Mouse (Mus musculus) neural tube, embryonic 15.5 days (tissue): ENCODE results near the gene Abcb5. TPM values are rescaled to one million over a fixed set of nuclear protein-coding genes. Genes with fewer than 3 reads are reported as not detected.

Experiments used
- ATAC-seq: fragments of 200-750 bp; cut with Nextera tagmentation; 2 replicates; pipeline ENCODE4 v1.8.0; 2017; ENCODE audit warnings: mild to moderate bottlenecking, moderate TSS enrichment, moderate library complexity; ENCODE audit not compliant: low FRiP score
- H3K27ac ChIP-seq: fragments of 300-500 bp; sonication (generic); replicated peaks from 2 replicates; pipeline ENCODE4 v1.5.1; 2015; ENCODE audit warnings: mild to moderate bottlenecking, inconsistent platforms
- H3K27me3 ChIP-seq: fragments of 300-500 bp; sonication (generic); replicated peaks from 2 replicates; pipeline ENCODE4 v1.6.1; 2015; ENCODE audit warnings: inconsistent platforms
- H3K36me3 ChIP-seq: fragments of 300-500 bp; sonication (generic); 2 replicates; pipeline ENCODE4 v1.6.1; 2015; ENCODE audit warnings: inconsistent platforms
- H3K4me1 ChIP-seq: fragments of 300-500 bp; sonication (generic); 2 replicates; pipeline ENCODE4 v1.6.1; 2015; ENCODE audit warnings: inconsistent platforms
- H3K4me2 ChIP-seq: fragments of 300-500 bp; sonication (generic); 2 replicates; pipeline ENCODE4 v1.6.1; 2015; ENCODE audit warnings: inconsistent platforms, mild to moderate bottlenecking, moderate library complexity
- H3K4me3 ChIP-seq: fragments of 300-500 bp; sonication (generic); replicated peaks from 2 replicates; pipeline ENCODE4 v1.5.1; 2015; ENCODE audit warnings: mild to moderate bottlenecking, inconsistent platforms
- H3K9ac ChIP-seq: fragments of 300-500 bp; sonication (generic); replicated peaks from 2 replicates; pipeline ENCODE4 v1.6.1; 2015; ENCODE audit warnings: mild to moderate bottlenecking, inconsistent platforms
- H3K9me3 ChIP-seq: fragments of 300-500 bp; sonication (generic); replicated peaks from 2 replicates; pipeline ENCODE4 v1.6.1; 2016; ENCODE audit warnings: inconsistent platforms
- WGBS: fragments of 180-500 bp; shearing (Covaris S2); methylation state at CpG from one replicate; pipeline ENCODE4 v1.1.7; 2015; ENCODE audit warnings: mixed read lengths; 5-methylcytosine and 5-hydroxymethylcytosine counted together
- polyA plus RNA-seq: library from polyadenylated mRNA; unstranded; fragments of >200 nt; fragmentation: Nextera tagmentation; extraction: Ambion mirVana; gene quantifications from 2 replicates; pipeline ENCODE4 v1.2.1, GENCODE M21; 2015

The Abcb5 gene
- polyA plus RNA-seq, 1 experiment from 2014 or later: not detected

DNA sequence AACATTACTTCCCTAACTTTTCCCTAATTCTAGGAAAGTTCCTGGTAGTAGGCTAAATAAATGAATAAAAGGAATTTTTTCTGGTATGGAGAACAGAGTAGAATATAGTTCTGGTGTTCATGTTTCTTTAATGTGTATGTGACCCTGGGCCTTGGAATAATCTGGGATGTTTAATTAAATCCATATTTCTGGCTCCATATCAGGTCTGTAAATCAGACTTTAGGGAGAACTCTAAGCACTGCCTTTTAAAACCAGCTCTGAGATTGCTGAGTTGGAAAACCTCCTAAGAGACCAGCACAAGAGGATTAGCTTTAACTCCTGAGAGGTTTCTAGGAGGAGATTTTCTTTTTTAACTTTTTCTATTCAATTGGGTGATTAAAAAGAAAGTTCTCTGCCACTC is 83.4 kb downstream of the Abcb5 start:
- H3K4me3 ChIP-seq: no peak overlapping the region
- H3K36me3 ChIP-seq: no peaks in the 10 kb centered on the region
- no peaks in the 10 kb centered on the region for H3K4me1 ChIP-seq
- no peaks in the 10 kb centered on the region for H3K27me3 ChIP-seq
- no peak overlapping the region for H3K27ac ChIP-seq
- no peak overlapping the region for H3K9ac ChIP-seq
- H3K9me3 ChIP-seq: no peaks in the 10 kb centered on the region
- ATAC-seq: no peak
- no peak overlapping the region for H3K4me2 ChIP-seq

DNA sequence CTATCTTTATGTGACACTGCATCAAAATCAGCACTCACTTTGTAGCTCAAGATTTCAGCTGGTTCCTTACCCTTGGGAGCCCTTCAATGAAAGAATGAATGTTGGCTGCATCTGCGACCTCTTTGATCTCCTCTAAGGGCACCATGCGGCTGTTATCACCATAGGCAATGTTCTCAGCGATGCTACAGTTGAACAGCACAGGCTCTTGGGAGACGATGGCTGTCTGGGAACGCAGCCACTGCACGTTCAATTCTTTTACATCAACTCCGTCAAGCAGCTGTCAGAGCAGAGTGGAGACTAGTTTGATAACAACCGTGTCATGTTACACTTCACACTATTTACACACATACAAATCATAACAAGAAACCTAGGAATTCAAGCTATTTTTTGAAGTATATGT is 93.5 kb downstream of the Abcb5 start:
- H3K9ac ChIP-seq: no peak overlapping the region
- H3K4me1 ChIP-seq: no peaks in the 10 kb centered on the region
- no peaks in the 10 kb centered on the region for H3K9me3 ChIP-seq
- no peak overlapping the region for H3K4me2 ChIP-seq
- H3K27ac ChIP-seq: no peak overlapping the region
- no peak overlapping the region for H3K4me3 ChIP-seq
- ATAC-seq: no peak
- H3K27me3 ChIP-seq: no peaks in the 10 kb centered on the region
- no peaks in the 10 kb centered on the region for H3K36me3 ChIP-seq
- 70% methylated on average over 8 of the region's 8 CpGs for WGBS

DNA sequence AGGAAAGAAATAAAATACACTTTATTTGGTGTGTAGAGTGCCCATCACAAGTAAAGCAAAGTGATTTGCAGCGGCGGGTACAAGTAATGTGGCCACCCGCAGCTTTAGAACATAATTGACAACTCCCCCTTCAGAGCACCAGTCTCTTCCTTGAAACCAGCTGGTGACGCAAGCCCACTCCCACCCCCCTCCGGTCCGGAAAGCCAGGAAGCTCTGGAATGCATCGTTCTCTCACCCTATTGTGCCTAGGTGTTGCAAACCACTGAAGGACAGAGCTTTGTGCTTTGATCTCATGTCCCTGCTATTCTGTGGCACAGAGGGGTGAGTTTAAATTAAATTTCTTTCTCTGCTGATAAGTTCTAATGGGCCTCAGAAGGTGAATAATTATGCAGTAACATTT is 110.1 kb downstream of the Abcb5 start:
- H3K27ac ChIP-seq: no peak overlapping the region
- H3K9me3 ChIP-seq: no peaks in the 10 kb centered on the region
- no peak overlapping the region for H3K4me3 ChIP-seq
- H3K9ac ChIP-seq: no peak overlapping the region
- no peaks in the 10 kb centered on the region for H3K36me3 ChIP-seq
- no peak for ATAC-seq
- H3K27me3 ChIP-seq: peaks cover 55% of the 10 kb centered on the region
- H3K4me1 ChIP-seq: peaks cover 10% of the 10 kb centered on the region
- no peak overlapping the region for H3K4me2 ChIP-seq
- 1% methylated on average over 7 of the region's 7 CpGs for WGBS

DNA sequence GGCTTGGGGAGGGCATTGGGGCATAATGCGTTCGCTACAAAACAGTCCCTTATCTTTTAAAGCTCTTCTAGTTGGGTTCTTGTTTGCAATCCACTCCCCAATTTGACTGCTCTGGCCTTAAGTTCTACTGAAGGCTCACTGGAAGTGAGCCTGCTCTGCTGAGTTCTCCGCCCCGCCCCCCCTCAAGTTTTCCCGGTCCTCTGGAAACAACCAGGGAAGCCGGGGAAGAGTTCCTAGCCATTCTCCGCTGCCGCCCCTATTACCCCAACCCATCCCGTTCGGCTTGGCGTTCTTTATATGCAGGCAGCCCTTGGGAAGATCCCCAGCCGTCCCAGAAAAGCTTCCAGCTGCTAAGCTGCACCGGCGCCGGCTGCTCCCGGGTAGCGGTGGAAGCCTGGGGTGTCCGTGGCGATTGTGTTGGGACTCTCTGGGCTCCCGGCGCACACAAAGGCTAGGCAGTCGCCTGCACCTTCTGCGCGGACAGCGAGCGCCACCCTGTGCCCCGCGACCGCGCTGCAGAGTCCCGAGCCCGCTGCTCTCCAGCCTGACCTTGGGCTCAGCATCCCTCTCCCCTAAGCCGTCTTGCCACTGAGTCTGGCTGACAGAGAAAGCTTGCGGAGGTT is 111.3 kb downstream of the Abcb5 start:
- peak overlapping the region; percentile 38 for H3K4me3 ChIP-seq
- H3K9ac ChIP-seq: peak overlapping the region; percentile 21
- peak; percentile 97 for ATAC-seq
- H3K4me2 ChIP-seq: peak overlapping the region; percentile 62
- no peaks in the 10 kb centered on the region for H3K9me3 ChIP-seq
- H3K36me3 ChIP-seq: no peaks in the 10 kb centered on the region
- peaks cover 59% of the 10 kb centered on the region for H3K27me3 ChIP-seq
- no peak overlapping the region; the same call in 1 of the 2 replicates for H3K27ac ChIP-seq
- H3K4me1 ChIP-seq: peaks cover 10% of the 10 kb centered on the region
- 0% methylated on average over 34 of the region's 34 CpGs for WGBS

DNA sequence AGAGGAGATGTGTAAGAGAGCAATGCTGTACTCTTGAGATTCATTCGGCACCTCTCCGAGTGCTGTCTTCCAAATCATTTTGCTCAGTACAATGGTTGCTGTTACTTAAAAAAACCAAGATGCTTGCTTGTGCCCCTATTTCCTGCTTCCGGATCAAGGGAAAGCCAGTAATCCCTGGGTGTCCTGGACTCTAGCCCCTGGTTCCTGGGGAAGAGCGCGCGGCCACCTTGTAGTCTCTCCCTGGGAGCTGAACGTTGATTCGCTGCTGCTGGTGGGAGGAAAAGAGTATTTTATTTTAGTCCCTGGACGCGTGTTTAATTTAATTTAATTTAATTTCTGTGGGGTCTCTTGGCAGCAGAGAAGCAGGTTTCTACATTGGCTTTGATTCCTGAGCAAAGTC is 111.8 kb downstream of the Abcb5 start:
- H3K36me3 ChIP-seq: no peaks in the 10 kb centered on the region
- peak overlapping the region; percentile 38 for H3K4me3 ChIP-seq
- no peak overlapping the region; the same call in 1 of the 2 replicates for H3K27ac ChIP-seq
- H3K27me3 ChIP-seq: peaks cover 61% of the 10 kb centered on the region
- H3K9ac ChIP-seq: peak overlapping the region; percentile 21
- ATAC-seq: no peak
- no peaks in the 10 kb centered on the region for H3K9me3 ChIP-seq
- peaks cover 11% of the 10 kb centered on the region for H3K4me1 ChIP-seq
- H3K4me2 ChIP-seq: peak overlapping the region; percentile 62
- 3% methylated on average over 10 of the region's 10 CpGs for WGBS

DNA sequence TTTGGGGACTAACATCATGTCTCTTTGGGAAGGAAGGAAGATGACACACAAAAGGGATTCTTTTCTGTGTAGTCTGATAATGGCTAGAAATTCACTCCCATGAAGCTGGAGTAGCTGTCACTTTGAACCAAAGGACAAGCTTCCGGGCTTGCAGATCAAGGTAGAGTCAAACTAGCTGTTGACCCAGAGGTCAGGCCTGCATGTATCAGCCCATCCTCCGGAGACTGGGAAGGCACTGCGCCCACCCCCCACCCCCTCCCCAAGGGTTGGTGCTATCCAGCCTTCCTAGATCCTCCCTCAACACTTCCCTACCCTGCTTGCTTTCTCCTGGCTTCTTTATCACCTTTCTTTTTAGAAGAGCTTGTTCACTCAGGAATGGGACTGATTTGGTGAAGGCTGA is 112.9 kb downstream of the Abcb5 start:
- H3K36me3 ChIP-seq: no peaks in the 10 kb centered on the region
- H3K4me2 ChIP-seq: peak overlapping the region; percentile 62; the same call in 1 of the 2 replicates
- no peaks in the 10 kb centered on the region for H3K9me3 ChIP-seq
- H3K4me1 ChIP-seq: peaks cover 22% of the 10 kb centered on the region
- H3K27me3 ChIP-seq: peaks cover 68% of the 10 kb centered on the region
- H3K9ac ChIP-seq: no peak overlapping the region
- no peak for ATAC-seq
- WGBS: 3% methylated on average over 3 of the region's 3 CpGs
- H3K4me3 ChIP-seq: no peak overlapping the region
- no peak overlapping the region for H3K27ac ChIP-seq

DNA sequence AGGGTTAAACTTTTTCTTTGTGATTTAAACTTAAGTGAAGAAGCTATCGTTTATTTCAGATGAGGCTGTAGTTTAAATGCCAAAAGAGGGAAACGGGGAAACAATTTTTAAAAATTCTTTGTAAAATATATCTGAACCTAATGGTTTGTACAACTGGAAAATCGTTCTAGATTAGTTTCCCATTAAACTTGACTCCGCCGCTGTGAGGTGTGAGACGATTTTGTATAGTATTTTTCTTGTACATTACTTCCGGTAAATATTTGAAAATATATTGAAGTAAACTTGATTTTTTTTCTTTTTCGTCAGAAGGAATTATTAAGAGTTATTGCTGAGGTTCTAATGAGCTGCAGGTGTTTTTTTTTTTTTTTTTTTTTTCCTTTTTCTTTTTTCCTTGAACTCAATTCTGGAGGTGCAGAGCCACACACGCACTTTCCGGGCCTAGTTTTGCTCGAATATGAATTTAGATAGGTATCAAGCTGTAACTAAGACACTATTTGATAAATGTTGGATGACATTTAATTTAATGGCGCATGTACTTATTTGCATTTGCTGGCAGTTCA is 115.3 kb downstream of the Abcb5 start:
- Histone ChIP-seq H3K27me3 (peaks cover 73% of the 10 kb centered on the region), H3K4me2 (no peak overlapping the region), H3K9ac (no peak overlapping the region), H3K36me3 (no peaks in the 10 kb centered on the region), H3K27ac (no peak overlapping the region), H3K4me3 (no peak overlapping the region), H3K4me1 (peaks cover 35% of the 10 kb centered on the region), H3K9me3 (no peaks in the 10 kb centered on the region)
- ATAC-seq: no peak
- WGBS: 14% methylated on average over 12 of the region's 12 CpGs

DNA sequence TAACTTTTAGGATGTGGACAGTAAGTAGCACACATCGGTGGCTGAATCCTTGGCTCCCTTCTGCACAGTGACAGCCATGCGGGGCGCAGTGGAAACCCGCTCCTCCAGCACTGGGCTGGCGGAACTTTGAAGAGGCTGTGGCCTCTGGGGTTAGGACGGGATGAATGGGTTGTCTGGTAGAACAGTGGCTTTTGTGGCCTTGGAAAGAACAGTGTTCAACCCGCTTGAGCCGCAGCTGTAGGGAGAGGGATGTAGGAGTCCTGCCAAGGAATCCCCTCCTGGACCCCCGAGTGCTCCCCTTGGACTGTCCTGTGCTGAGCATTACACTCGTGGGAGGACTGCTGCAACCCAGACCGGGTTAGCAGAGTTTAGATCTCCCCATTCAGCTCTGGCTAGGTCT is 116.2 kb downstream of the Abcb5 start:
- Histone ChIP-seq H3K27me3 (peaks cover 74% of the 10 kb centered on the region), H3K4me2 (peak overlapping the region; percentile 55; the same call in 1 of the 2 replicates), H3K36me3 (no peaks in the 10 kb centered on the region), H3K9me3 (no peaks in the 10 kb centered on the region), H3K27ac (no peak overlapping the region), H3K4me1 (peaks cover 33% of the 10 kb centered on the region), H3K9ac (no peak overlapping the region), H3K4me3 (peak overlapping the region; percentile 39)
- ATAC-seq: 0 out of 2 replicates have a peak, but pooled peaks have one; percentile 8
- WGBS: under 1% methylated on average over 11 of the region's 11 CpGs

DNA sequence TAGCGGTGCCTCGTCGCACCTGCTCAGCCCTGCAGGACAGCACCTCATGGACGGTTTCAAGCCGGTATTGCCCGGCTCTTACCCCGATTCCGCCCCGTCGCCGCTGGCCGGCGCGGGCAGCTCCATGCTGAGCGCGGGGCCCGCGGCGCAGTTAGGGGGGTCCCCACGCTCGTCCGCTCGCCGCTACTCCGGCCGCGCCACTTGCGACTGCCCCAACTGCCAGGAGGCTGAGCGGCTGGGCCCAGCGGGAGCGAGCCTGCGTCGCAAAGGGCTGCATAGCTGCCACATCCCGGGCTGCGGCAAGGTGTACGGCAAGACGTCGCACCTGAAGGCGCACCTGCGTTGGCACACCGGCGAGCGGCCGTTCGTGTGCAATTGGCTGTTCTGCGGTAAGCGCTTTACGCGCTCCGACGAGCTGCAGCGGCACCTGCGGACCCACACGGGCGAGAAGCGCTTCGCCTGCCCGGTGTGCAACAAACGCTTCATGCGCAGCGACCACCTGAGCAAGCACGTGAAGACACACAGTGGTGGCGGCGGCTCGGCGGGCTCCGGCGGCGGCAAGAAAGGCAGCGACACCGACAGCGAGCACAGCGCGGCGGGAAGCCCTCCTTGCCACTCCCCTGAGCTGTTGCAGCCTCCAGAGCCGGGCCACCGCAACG is 116.9 kb downstream of the Abcb5 start:
- 0 out of 2 replicates have a peak overlapping the region, but pooled peaks have one; percentile 17 for H3K9ac ChIP-seq
- under 1% methylated on average over 78 of the region's 78 CpGs for WGBS
- H3K27me3 ChIP-seq: peaks cover 74% of the 10 kb centered on the region
- peaks cover 26% of the 10 kb centered on the region for H3K4me1 ChIP-seq
- H3K36me3 ChIP-seq: no peaks in the 10 kb centered on the region
- no peak overlapping the region for H3K27ac ChIP-seq
- no peaks in the 10 kb centered on the region for H3K9me3 ChIP-seq
- H3K4me2 ChIP-seq: peak overlapping the region; percentile 55
- ATAC-seq: peak; percentile 25; the same call in 1 of the 2 replicates
- H3K4me3 ChIP-seq: peak overlapping the region; percentile 39

DNA sequence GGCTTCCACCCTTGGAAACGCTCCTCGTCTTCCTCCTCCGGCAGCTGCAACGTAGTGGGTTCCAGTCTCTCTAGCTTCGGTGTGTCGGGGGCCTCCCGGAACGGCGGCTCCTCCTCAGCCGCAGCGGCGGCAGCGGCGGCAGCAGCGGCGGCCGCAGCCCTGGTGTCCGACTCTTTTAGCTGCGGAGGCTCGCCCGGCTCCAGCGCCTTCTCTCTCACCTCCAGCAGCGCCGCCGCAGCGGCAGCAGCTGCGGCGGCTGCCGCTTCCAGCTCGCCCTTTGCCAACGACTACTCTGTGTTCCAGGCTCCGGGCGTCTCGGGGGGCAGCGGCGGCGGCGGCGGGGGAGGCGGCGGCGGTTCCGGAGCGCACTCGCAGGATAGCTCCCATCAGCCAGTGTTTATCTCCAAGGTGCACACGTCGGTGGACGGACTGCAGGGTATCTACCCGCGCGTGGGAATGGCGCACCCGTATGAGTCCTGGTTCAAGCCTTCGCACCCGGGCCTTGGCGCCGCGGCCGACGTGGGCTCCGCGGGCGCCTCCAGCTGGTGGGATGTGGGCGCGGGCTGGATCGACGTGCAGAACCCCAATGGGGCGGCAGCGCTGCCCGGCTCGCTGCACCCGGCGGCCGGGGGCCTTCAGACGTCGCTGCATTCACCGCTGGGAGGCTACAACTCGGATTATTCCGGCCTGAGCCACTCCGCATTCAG is 117.6 kb downstream of the Abcb5 start:
- peak; percentile 4; the same call in 1 of the 2 replicates for ATAC-seq
- no peaks in the 10 kb centered on the region for H3K9me3 ChIP-seq
- peak overlapping the region; percentile 55 for H3K4me2 ChIP-seq
- peaks cover 25% of the 10 kb centered on the region for H3K4me1 ChIP-seq
- H3K27ac ChIP-seq: no peak overlapping the region
- peaks cover 77% of the 10 kb centered on the region for H3K27me3 ChIP-seq
- H3K9ac ChIP-seq: peak overlapping the region; percentile 17; the same call in 1 of the 2 replicates
- H3K4me3 ChIP-seq: peak overlapping the region; percentile 39
- under 1% methylated on average over 69 of the region's 80 CpGs for WGBS
- no peaks in the 10 kb centered on the region for H3K36me3 ChIP-seq

DNA sequence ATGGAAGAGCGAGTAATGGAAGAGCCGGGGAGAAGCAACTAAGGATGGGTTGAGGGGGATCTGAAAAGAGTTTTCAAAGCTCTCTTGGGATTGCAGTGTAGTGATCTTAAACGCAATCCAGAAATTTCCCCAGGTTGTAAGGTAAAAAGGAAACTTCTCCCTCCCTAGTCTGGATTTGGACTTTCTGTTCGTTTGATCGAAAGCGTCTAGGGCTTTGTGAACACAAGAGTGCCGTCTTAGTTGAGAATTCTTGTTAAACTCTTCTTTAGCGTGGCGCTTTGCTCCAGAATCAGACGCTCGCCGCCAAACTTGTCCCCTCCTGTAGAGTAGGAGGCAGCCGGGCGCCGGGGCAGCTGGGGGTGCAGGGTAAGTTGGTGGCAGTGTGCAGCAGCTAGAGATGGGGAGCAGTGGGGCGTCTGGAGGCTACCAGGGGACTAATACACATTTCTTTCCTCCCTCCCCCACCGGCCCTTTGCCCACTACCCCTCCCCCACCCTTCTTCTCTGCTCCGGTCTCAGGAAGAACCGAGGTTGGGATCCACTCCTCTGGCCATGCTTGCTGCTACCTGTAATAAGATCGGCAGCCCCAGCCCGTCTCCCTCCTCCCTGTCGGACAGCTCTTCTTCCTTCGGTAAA is 118.2 kb downstream of the Abcb5 start:
- Histone ChIP-seq H3K4me1 (peaks cover 28% of the 10 kb centered on the region), H3K4me3 (peak overlapping the region; percentile 39), H3K9ac (0 out of 2 replicates have a peak overlapping the region, but pooled peaks have one; percentile 17), H3K27me3 (peaks cover 74% of the 10 kb centered on the region), H3K4me2 (peak overlapping the region; percentile 55), H3K36me3 (no peaks in the 10 kb centered on the region), H3K9me3 (no peaks in the 10 kb centered on the region), H3K27ac (no peak overlapping the region)
- no peak; the same call in 1 of the 2 replicates for ATAC-seq
- WGBS: under 1% methylated on average over 23 of the region's 23 CpGs
